Mouse (Mus musculus) macrophage (primary cell): ENCODE results near the gene Tecr. TPM values are rescaled to one million over a fixed set of nuclear protein-coding genes. Genes with fewer than 3 reads are reported as not detected.

ENCODE experiments used
- H3K27ac ChIP-seq: fragments of 350-480 bp; formaldehyde crosslinking; 2 replicates; pipeline ENCODE4 v1.9.0; 2021
- H3K36me3 ChIP-seq: fragments of 350-480 bp; formaldehyde crosslinking; 2 replicates; pipeline ENCODE4 v1.9.0; 2021; ENCODE audit errors: inconsistent target
- H3K4me3 ChIP-seq: fragments of 350-480 bp; formaldehyde crosslinking; 2 replicates; pipeline ENCODE4 v1.9.0; 2021; ENCODE audit errors: inconsistent target
- H3K79me2 ChIP-seq: fragments of 350-480 bp; formaldehyde crosslinking; 2 replicates; pipeline ENCODE4 v1.9.0; 2021; ENCODE audit errors: inconsistent target
- whole genome bisulfite sequencing: methylation state at CpG from one replicate; pipeline ENCODE4 v1.1.7; 2026; ENCODE audit warnings: inconsistent platforms; ENCODE audit not compliant: missing documents; 5-methylcytosine and 5-hydroxymethylcytosine counted together
- polyA plus RNA-seq: library from polyadenylated mRNA; stranded (reverse); fragments of 250-400 nt; gene quantifications from 3 replicates; pipeline ENCODE4 v1.2.4, GENCODE M21; 2018; ENCODE audit warnings: inconsistent platforms
- total RNA-seq, 78 experiments: library from RNA; depleted of rRNA; stranded (reverse); fragments of 250-400 nt; gene quantifications; 1 replicate in 9 of 78; 2 replicates in 24 of 78; 3 replicates in 43 of 78; 4 replicates in 2 of 78; pipeline ENCODE4 v1.2.4; 2018; ENCODE audit warnings: inconsistent platforms in 56 of 78

Tecr gene
- 100 to 1,000 TPM in 8 of 26 experiments, 10 to 100 TPM in 16, 1 to 10 TPM in 2; 6.4 to 139 (median 77.5) TPM for total RNA-seq (2018; cell fraction: chromatin; rRNA removed)
- total RNA-seq (2018; cell fraction: cytosol; rRNA removed) = 100 to 1,000 TPM; 112 to 179 (median 144) TPM
- total RNA-seq (2018; cell fraction: nucleus; rRNA removed) = 100 to 1,000 TPM in 13 of 26 experiments, 10 to 100 TPM in 13; 19.4 to 204 (median 102) TPM
- polyA plus RNA-seq = 128 to 166 TPM (median 160 TPM) in 3 replicates

DNA sequence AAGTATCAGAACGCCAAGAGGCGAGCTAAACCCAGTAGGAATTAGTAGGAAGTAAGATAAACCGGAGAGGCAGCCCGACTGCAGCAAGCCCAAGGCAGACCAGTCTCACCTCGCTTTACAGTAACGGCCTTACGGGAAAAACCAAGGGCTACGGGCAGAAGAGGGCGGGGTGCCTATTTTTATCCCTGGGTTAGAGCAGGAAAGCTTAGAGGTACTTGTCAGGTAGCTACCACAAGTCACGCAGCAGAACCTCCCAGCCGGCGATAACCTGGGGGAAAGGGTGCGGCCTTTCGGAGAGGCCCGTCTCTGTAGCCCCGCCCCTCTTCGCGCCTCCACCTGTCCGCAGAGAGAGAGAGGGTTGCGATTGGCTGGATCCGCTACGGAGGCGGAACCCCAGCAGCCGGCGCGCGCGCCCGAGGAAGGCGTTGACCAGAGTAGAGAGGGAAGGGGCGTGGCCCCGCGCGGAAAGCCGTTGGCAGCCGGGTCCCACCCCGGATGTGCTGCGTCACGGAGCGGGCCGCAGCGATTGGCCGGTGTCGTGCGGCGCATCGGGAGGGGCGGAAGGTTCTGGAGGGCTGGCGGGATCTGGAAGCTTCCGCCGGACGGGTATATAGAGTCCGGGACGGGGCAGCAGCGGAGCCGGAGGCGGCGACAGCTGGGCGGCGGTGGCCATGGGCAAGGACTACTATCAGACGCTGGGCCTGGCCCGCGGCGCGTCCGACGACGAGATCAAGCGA, at the start of gene Tecr, which contains the start of gene Dnajb1:
Gene Tecr, minus strand, starts transcription at position 311 of the 737 bp plus-strand sequence.
Gene Dnajb1, plus strand, starts transcription at position 533 of the 737 bp plus-strand sequence.
- Histone ChIP-seq H3K36me3 (peaks cover 25% of the 10 kb centered on the region), H3K79me2 (peaks cover 46% of the 10 kb centered on the region), H3K27ac (peak within 1 kb of the TSS; percentile 60), H3K4me3 (peak within 1 kb of the TSS; percentile 86)
- WGBS = 1% methylated on average over 59 of the region's 69 CpGs

DNA sequence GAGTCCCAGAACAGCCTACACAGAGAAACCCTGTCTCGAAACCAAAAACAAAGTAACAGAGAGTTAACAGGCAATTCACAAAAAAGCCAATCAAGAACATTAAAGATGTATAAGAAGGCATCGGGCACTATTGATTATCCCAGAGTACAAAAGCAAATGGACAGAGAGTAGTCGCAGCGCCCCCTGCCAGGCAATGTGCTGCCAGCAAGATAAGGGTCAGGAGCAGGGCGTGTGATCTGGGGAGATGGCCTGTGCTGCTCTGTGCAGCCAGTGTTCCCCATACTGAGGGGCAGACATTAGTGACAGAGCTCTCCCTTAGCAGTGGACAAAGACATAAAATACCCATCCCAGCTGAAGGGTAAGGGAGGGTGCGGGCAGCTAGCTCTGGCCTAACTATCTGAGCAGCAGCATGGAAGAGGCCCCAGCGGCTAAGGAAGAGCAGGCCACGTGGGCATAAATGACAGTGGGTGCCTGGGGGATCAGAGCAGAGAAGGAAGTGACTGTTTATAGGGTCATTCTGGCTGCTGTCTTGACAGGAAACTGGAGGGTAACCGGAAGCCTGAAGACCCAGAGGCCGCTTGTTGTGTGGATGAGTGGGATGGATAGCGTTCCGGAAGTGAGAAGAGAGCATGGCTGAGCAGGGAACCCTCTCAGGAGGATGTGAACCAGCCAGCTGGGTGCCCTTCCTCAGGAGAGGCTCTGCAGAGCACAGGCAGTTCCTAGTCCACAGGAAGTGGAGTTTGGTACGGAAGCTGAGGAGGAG, 48.9 kb upstream of the Tecr start:
- Histone ChIP-seq H3K27ac (no peak overlapping the region), H3K36me3 (no peaks in the 10 kb centered on the region)

DNA sequence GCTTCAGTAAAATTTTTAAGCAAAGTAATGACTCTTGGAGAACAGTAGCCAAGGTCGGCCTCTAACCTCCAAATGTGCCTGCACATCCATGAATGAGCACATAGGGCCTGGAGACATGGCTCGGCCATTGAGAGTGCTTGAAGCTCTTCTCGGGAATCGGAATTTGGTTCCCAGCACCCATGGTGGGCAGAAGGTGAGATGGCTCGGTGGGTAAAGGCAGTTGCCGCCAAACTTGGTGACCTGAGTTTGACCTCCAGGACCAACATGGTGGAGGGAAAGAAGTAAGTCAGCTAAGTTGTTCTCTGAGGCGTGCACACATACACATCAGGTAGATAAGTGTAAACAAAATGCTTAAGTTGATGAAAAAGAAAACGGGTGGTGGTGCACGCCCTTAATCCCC, 48.3 kb upstream of the Tecr start:
- Histone ChIP-seq H3K36me3 (no peaks in the 10 kb centered on the region), H3K4me3 (no peak overlapping the region), H3K79me2 (peaks cover 64% of the 10 kb centered on the region), H3K27ac (no peak overlapping the region)
- WGBS = 91% methylated on average over 9 of the region's 9 CpGs

More for the DNA sequence above, 48.9 kb upstream of the Tecr start:
- Histone ChIP-seq H3K79me2 (peaks cover 64% of the 10 kb centered on the region), H3K4me3 (no peak overlapping the region)
- 88% methylated on average over 13 of the region's 13 CpGs for WGBS

DNA sequence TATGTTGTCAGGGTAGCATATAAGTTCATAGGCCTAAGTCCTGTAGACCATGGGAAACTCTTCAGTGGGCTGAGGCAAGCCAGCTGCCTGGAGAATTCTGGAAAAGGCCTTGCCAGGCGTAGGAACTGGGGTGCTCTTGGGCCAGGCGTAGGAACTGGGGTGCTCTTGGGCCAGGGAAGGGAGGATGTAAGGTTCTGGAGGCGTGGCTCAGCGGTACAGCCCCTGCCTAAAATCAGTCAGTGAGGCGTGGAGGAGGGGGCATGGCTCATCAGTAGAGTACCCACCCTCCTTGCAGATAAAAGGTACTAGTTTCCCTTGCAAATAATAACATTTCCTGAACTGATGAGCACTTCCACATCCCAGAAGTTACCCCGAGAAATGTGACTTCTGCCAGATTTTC, 47.0 kb upstream of the Tecr start:
- no peaks in the 10 kb centered on the region for H3K36me3 ChIP-seq
- 93% methylated on average over 6 of the region's 6 CpGs for WGBS
- H3K27ac ChIP-seq = no peak overlapping the region
- peaks cover 64% of the 10 kb centered on the region for H3K79me2 ChIP-seq
- no peak overlapping the region for H3K4me3 ChIP-seq

- H3K79me2 ChIP-seq = peaks cover 58% of the 10 kb centered on the region
- H3K36me3 ChIP-seq = no peaks in the 10 kb centered on the region
- peak overlapping the region; percentile 97 for H3K4me3 ChIP-seq
- 37% methylated on average over 10 of the region's 10 CpGs for WGBS
- H3K27ac ChIP-seq = peak overlapping the region; percentile 70
These were observed 45.9 kb upstream of the Tecr start for GRCm38 (mm10) chr8:83653662-83654017.

DNA sequence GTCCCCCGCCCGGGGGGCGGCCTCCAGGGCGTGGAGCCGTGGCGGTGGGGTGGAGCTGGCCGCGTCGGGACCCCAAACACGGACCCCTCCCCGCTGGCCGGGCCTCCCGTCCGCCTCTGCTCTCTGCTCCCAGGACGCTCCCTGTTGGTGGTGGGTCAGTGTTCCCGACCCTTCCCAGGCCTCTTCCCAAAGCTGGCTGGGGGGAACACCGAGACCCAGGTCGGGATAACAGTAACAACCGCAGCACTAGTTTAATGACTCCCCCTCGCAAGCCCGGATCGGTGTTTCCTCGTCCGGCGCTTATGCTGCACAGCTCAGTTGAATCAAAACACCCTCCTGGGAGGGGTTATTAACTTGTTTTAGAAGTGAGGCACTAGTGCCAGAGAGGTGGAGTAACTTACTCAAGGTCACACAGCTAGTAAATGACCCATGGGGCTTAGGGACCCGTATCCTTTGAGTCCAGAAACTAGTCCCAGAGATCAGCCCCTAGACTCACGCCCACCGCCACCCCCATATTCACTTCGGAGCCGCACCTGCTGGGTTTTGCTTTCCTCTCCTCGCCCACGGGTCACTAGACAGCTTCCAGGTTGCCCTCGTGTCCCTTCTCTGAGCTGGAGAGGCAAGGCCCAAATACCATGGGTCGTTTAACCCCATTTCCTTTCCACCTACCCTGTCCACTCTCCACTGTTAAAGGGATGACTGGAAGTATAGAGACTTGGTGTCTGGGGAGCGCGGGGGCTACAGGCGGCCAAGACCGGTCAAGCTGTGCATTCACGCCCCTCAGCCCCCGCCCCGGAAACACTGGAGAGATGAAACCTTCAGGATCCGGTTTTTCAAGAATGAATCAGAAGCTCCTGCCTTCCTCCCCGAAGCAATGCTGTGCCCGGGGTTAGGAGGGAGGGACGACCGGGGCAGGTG, 45.2 kb upstream of the Tecr start:
- under 1% methylated on average over 46 of the region's 46 CpGs for WGBS
- Histone ChIP-seq H3K27ac (peak overlapping the region; percentile 70), H3K79me2 (peaks cover 52% of the 10 kb centered on the region), H3K4me3 (peak overlapping the region; percentile 97), H3K36me3 (no peaks in the 10 kb centered on the region)

DNA sequence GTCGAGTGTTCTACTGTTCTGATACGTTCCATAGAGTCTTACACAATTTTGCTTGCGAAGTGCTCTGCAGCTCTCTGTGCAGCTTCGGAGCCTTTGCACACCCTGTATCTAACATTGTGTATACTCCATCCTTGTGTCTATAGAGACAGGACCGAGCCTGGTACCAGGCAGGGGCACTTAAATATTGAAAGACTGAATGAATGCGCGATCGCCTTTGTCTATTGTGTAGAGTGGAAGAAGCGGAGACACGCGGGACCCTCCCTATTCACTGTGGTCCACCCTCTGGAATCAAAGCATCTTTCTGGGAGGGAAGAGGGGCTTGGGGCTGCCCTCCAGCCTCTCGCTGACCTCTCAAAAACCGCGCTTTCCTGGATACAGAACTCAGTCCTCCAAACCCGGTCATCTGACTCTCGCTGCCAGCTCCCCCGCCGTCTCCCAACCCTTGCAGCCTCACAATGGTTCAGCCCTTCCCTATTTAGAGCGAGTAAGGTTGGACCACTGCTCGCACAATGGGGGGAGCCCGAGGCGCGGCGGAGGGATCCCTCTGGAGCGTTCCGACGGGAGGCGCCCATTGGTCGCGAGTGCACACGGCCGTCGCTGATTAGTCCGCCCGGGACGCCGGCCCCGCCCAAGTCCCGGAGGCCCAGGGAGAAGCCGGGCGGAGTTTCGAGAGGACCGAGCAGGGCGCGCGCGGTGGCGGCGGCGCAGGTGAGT, 44.4 kb upstream of the Tecr start, which contains the start of gene Gipc1:
Gene Gipc1, plus strand, starts transcription at position 648 of the 714 bp plus-strand sequence.
- H3K27ac ChIP-seq = peak within 1 kb of the TSS; percentile 70
- H3K36me3 ChIP-seq = no peaks in the 10 kb centered on the region
- peaks cover 44% of the 10 kb centered on the region for H3K79me2 ChIP-seq
- peak within 1 kb of the TSS; percentile 97 for H3K4me3 ChIP-seq
- 5% methylated on average over 50 of the region's 50 CpGs for WGBS

GRCm38 (mm10) chr8:83649699-83650098, 41.9 kb upstream of the Tecr start:
- Histone ChIP-seq H3K79me2 (peaks cover 19% of the 10 kb centered on the region), H3K36me3 (no peaks in the 10 kb centered on the region)
- WGBS = 96% methylated on average over 6 of the region's 6 CpGs

DNA sequence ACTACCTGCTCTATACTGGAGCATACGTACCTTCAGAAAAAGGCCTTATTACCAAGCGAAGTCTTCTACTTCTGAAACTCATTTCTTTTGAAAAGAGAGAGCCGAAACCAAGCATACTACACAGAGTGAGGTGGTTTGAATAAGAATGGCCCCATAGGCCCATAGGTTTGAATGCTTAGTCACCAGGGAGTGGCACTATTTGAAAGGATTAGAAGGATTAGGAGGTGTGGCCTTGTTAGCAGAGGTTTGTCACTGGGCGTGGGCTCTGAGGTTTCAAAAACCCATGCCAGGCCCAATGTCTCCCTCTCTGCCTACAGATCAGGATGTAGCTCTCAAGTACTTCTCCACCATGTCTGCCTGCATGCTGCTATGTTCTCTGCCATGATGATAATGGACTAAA, 40.3 kb upstream of the Tecr start:
- Histone ChIP-seq H3K79me2 (peaks cover 4% of the 10 kb centered on the region; the same call in 1 of the 2 replicates), H3K27ac (no peak overlapping the region), H3K36me3 (no peaks in the 10 kb centered on the region), H3K4me3 (no peak overlapping the region)
- 98% methylated on average over 4 of the region's 4 CpGs for WGBS

More at GRCm38 (mm10) chr8:83649699-83650098, 41.9 kb upstream of the Tecr start:
- Histone ChIP-seq H3K4me3 (no peak overlapping the region), H3K27ac (no peak overlapping the region)

DNA sequence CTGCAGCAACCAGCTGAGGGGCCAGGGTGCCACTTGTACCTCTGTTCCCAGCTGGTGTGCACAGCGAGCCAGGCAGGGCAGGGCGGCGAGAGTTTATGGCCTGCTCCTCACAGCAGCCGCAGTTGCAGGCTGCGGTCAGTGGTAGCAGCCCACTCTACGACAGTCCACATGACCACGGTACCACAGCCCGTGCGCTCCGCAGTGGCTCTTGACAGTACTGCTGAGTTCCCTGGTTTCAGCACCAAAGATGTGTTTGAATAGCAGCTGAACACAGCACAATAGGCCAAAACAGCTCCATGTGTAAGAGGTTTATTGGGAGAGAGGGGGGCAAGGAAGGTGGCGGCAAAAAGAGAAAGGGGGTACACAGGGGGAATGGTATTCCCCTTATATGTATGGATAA, 39.7 kb upstream of the Tecr start:
- H3K27ac ChIP-seq = no peak overlapping the region
- WGBS = 97% methylated on average over 9 of the region's 11 CpGs
- H3K4me3 ChIP-seq = no peak overlapping the region
- no peaks in the 10 kb centered on the region for H3K36me3 ChIP-seq
- H3K79me2 ChIP-seq = no peaks in the 10 kb centered on the region

GRCm38 (mm10) chr8:83639649-83640048, 31.9 kb upstream of the Tecr start:
- H3K79me2 ChIP-seq = no peaks in the 10 kb centered on the region
- 26% methylated on average over 5 of the region's 5 CpGs for WGBS
- no peak overlapping the region for H3K4me3 ChIP-seq
- no peaks in the 10 kb centered on the region for H3K36me3 ChIP-seq
- no peak overlapping the region for H3K27ac ChIP-seq

DNA sequence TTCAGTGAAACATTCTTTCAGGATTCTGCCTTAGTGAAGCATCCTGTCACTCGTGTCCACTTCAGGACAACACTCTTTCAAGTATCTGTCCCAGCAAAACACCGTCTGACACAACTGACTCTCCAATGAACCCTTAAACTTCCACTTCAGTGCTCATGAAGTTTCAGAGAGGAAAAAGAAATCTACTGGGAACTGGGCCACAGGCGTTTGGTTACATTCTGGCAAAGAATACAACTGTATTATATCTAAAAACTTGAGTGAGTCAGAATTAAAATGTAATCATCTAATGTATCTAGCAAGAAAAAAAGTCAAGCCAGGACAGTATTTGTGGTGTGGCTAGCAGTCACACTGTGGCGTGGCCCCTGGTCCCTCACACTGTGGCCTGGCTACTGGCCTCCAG, 31.1 kb upstream of the Tecr start:
- no peak overlapping the region for H3K27ac ChIP-seq
- 84% methylated on average over 4 of the region's 4 CpGs for WGBS
- H3K79me2 ChIP-seq = no peaks in the 10 kb centered on the region
- no peaks in the 10 kb centered on the region for H3K36me3 ChIP-seq
- no peak overlapping the region for H3K4me3 ChIP-seq

DNA sequence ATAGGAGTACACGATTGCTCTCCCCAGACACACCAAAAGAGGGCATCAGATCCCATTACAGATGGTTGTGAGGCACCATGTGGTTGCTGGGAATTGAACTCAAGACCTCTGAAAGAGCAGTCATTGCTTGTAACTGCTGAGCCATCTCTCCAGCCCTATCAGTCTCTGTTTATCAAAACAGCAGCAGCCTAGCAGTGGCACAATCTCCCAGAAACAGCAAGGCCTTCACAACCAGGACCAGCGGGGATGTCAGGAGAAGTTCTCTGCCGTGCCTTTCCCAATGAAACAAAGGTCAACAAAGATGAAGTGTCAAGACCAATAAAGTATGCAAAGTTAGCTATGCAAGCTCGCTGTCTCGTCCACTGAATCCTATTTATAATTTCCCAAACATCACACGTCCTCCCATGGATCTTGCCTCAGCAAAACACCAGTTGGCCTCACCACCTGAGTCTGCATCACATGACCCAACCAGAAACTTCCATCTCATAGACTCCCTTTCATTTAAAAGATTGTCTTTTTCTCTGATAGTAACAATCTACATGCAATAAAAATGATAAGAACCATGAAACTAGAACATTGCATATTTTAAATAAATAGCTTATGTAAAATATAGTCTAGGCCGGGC, 24.4 kb upstream of the Tecr start:
- WGBS = 91% methylated on average over 7 of the region's 7 CpGs
- H3K4me3 ChIP-seq = no peak overlapping the region
- H3K36me3 ChIP-seq = no peaks in the 10 kb centered on the region
- no peak overlapping the region for H3K27ac ChIP-seq
- H3K79me2 ChIP-seq = no peaks in the 10 kb centered on the region
